Mouse (Mus musculus) spleen, adult 2 months (tissue): Measurements from ENCODE around the gene Lgalsl. TPM values are rescaled to one million over a fixed set of nuclear protein-coding genes. Genes with fewer than 3 reads are reported as not detected.

Source experiments
- DNase-seq, 2 experiments: peaks; one replicate each; pipeline versions ENCODE4 v3.0.0 to v3.0.0-alpha.2; 2012 to 2021; ENCODE audit warnings: low spot score in 2 of 2, low read depth in 1 of 2
- H3K27ac ChIP-seq: fragments of 200-500 bp; 2 replicates; pipeline ENCODE4 v1.5.1; 2012; ENCODE audit warnings: low read length, inconsistent platforms; ENCODE audit not compliant: insufficient read depth
- H3K27me3 ChIP-seq: fragments of 200-500 bp; 2 replicates; pipeline ENCODE4 v1.6.1; 2012; ENCODE audit warnings: mild to moderate bottlenecking, moderate library complexity, low read length, inconsistent platforms; ENCODE audit not compliant: control insufficient read depth, insufficient read depth
- H3K36me3 ChIP-seq: fragments of 200-500 bp; 2 replicates; pipeline ENCODE4 v1.6.1; 2012; ENCODE audit warnings: mild to moderate bottlenecking, low read length, inconsistent platforms; ENCODE audit not compliant: control insufficient read depth, insufficient read depth
- H3K4me1 ChIP-seq: fragments of 200-500 bp; 2 replicates; pipeline ENCODE4 v1.6.1; 2011; ENCODE audit warnings: inconsistent platforms; ENCODE audit not compliant: control insufficient read depth, insufficient read depth, insufficient read length
- H3K4me3 ChIP-seq: fragments of 200-500 bp; 2 replicates; pipeline ENCODE4 v1.5.1; 2011; ENCODE audit warnings: mild to moderate bottlenecking, inconsistent platforms; ENCODE audit not compliant: insufficient read depth, insufficient read length; ENCODE audit errors: extremely low read depth
- CTCF ChIP-seq: fragments of 200-500 bp; IDR thresholded peaks from 2 replicates; pipeline ENCODE4 v1.5.1; 2011; ENCODE audit warnings: mild to moderate bottlenecking, inconsistent platforms; ENCODE audit not compliant: insufficient read depth, insufficient read length, insufficient replicate concordance; ENCODE audit errors: extremely low read depth
- POLR2A ChIP-seq: fragments of 200-500 bp; IDR thresholded peaks from 2 replicates; pipeline ENCODE4 v1.6.1; 2011; ENCODE audit warnings: low read depth, low read length, inconsistent platforms
- WGBS: fragments of 180-500 bp; shearing (Covaris S2); methylation state at CpG from one replicate; pipeline ENCODE4 v1.1.7; 2018; 5-methylcytosine and 5-hydroxymethylcytosine counted together
- polyA plus RNA-seq: library from polyadenylated mRNA; depleted of rRNA; stranded (reverse); fragments of >200 nt; gene quantifications from 2 replicates; pipeline ENCODE4 v1.2.3, GENCODE M21; 2012

Gene Lgalsl
- polyA plus RNA-seq, 1 experiment, result 4.4 TPM

DNA sequence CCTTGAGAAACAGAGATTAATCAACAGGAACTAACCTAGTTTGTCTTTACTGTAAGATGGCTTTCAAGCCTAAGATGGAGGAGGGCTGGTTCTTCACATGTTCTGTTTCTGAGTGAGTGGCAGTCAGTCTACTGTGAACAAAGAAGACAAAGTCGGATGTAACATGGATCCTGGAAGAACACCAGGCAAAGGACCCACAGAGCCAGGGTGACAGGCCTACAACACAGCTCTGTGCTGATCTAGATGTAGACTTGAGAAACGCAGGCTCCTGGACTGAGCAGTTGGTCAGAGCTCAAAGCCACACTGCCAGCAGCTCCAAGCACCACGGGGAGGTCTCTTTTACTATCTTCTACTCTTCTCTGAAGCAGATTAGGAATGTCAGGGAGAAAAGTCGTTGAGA lies 37.2 kb downstream of the Lgalsl start:
- Histone ChIP-seq H3K36me3 (no peaks in the 10 kb centered on the region), H3K4me1 (no peaks in the 10 kb centered on the region), H3K27me3 (no peaks in the 10 kb centered on the region), H3K4me3 (no peak overlapping the region), H3K27ac (no peak overlapping the region)
- 73% methylated on average over 4 of the region's 4 CpGs for WGBS
- no peak for TF ChIP-seq CTCF
- DNase-seq, result no peak

DNA sequence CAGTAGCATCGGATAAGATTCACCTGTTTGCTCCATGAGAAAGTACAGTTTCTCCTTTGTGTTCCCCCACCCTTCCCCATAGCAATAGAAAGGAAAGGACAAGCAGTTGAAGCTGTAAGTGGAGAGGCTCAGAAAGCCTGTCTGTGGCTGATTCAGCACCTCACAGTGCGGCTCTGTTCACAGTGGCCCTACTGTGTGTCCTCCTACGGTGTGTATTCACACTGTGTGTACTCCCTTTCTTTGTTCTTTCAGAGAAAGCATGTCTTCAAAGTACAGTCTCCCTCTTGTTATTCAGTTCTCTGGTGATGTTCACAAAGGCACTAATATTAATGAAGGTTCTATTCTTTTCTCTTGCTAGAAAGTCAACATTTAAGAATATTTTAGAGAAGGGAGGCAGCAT lies 38.2 kb downstream of the Lgalsl start:
- Histone ChIP-seq H3K27me3 (no peaks in the 10 kb centered on the region), H3K4me1 (no peaks in the 10 kb centered on the region), H3K27ac (no peak overlapping the region), H3K36me3 (no peaks in the 10 kb centered on the region), H3K4me3 (no peak overlapping the region)
- DNase-seq, result no peak
- no peak for TF ChIP-seq POLR2A
- TF ChIP-seq CTCF, result no peak
- WGBS, result 88% methylated on average over 3 of the region's 3 CpGs

DNA sequence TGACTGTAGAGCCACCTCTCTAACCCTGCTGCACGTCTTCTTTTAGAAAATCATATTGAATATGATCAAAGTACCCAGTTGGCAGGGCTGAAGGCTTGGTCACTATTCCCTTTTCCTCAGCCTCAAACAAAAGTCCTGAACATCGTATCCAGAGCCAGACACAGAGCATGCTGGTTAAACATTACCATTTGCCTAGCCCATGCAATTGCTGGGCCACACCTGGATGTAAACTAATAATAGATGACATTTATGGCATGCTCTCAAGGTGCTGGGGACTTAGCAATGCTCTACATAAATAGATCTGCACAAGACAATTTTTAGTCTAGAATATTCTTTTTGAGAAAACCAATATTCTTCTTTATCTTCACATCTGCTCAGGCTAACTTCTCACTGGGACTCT lies 39.5 kb downstream of the Lgalsl start:
- Histone ChIP-seq H3K36me3 (no peaks in the 10 kb centered on the region), H3K4me3 (no peak overlapping the region), H3K4me1 (no peaks in the 10 kb centered on the region), H3K27me3 (no peaks in the 10 kb centered on the region), H3K27ac (no peak overlapping the region)
- TF ChIP-seq POLR2A (no peak), CTCF (no peak)
- no peak for DNase-seq
- WGBS, result 92% methylated on average over 2 of the region's 2 CpGs

- Histone ChIP-seq H3K4me1 (no peaks in the 10 kb centered on the region), H3K4me3 (no peak overlapping the region), H3K27ac (no peak overlapping the region), H3K36me3 (no peaks in the 10 kb centered on the region), H3K27me3 (no peaks in the 10 kb centered on the region)
- DNase-seq, result no peak
- WGBS, result 83% methylated on average over 1 of the region's 1 CpGs
- TF ChIP-seq CTCF (no peak), POLR2A (no peak)
These were observed 41.8 kb downstream of the Lgalsl start for GRCm38 (mm10) chr11:20789015-20789414.

- H3K36me3 ChIP-seq, result no peaks in the 10 kb centered on the region
These were observed 42.8 kb downstream of the Lgalsl start for GRCm38 (mm10) chr11:20788070-20788469.

DNA sequence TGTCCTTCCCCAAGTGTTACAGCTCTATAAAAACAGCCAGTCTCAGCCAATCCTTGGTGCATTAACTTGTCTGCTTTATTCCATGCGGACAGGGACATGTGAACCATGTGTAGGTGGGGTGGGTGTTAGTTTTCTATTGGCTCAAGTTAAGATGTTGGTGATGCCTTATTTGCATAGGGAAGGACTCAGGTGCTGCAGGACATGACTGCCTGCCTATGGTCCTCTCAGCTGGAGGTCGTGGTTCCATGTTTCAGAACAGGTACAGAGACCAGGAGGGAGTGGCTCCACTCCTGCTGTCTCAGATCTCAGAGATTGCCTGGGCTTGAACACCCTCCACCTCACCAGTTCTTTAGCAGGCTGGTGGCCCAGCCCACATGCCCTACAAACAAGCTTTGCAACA lies 44.7 kb downstream of the Lgalsl start:
- TF ChIP-seq CTCF (no peak), POLR2A (no peak)
- 83% methylated on average over 2 of the region's 2 CpGs for WGBS

More at GRCm38 (mm10) chr11:20788070-20788469, 42.8 kb downstream of the Lgalsl start:
- 78% methylated on average over 3 of the region's 3 CpGs for WGBS
- Histone ChIP-seq H3K27ac (no peak overlapping the region), H3K4me1 (no peaks in the 10 kb centered on the region), H3K27me3 (no peaks in the 10 kb centered on the region), H3K4me3 (no peak overlapping the region)
- no peak for DNase-seq
- no peak for TF ChIP-seq CTCF
- no peak for TF ChIP-seq POLR2A

DNA sequence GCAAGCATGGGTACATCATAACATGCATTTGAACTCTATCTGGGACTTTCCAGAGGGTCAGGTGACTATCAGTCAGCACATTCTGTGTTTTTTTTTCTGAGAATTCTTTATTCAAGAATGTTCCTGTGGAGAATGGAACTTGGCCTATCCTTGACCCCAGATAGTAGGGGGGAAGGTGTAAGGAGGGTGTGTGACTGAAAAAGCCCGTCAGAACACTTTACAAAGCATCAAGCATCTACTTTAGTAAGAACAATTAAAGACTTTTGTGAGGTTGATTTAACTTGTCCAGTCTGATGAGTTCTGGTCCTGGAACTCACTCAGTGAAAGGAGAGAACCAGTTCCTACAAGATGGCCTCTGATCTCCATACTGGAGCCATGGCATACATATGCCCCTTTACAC lies 45.7 kb downstream of the Lgalsl start:
- Histone ChIP-seq H3K4me3 (no peak overlapping the region), H3K4me1 (no peaks in the 10 kb centered on the region), H3K27me3 (no peaks in the 10 kb centered on the region), H3K27ac (no peak overlapping the region), H3K36me3 (no peaks in the 10 kb centered on the region)
- 87% methylated on average over 1 of the region's 1 CpGs for WGBS
- no peak for TF ChIP-seq POLR2A
- no peak for TF ChIP-seq CTCF
- DNase-seq, result no peak

More for the DNA sequence above, 44.7 kb downstream of the Lgalsl start:
- Histone ChIP-seq H3K4me3 (no peak overlapping the region), H3K36me3 (no peaks in the 10 kb centered on the region), H3K4me1 (no peaks in the 10 kb centered on the region), H3K27me3 (no peaks in the 10 kb centered on the region), H3K27ac (no peak overlapping the region)
- DNase-seq, result no peak
